Mouse (Mus musculus) right cerebral cortex, postnatal 14 days (tissue): ENCODE data around the gene Mfsd8.
A peak's percentile ranks its signal among the peaks of the same experiment; 100 is the strongest.
"Not testable (repeated sequence)": the region's sequence is repeated elsewhere in the genome, so short reads cannot be mapped to it uniquely, and the experiment has no call there.

ENCODE experiments used
- DNase-seq: peaks from one replicate; pipeline ENCODE4 v3.0.0; 2022

Mfsd8 gene

GRCm38 (mm10) chr3:40846473-40846956 lies at the start of gene Mfsd8:
Mfsd8 (minus strand) TSS chr3:40846886.
- DNase-seq: peak; percentile 93

DNA sequence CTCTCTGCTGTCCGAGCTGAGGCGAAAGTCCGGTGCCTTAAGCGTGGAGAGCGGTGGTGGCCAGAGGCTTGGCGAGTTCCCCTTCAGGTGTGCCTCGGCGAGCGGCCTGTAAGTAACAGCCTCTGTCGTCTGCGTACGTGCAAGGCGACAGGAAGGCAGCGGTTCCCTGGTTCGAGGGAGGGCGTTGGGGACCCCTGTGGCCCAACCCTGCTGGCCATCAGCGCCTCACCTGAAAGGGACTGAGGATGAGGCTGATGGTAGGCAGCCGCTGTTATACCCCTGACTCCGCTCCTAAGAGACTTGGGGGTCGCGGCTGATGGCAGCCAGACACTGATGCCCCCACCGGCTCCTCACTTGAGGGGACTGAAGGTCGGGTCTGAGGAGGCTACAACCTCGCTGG lies 47.6 kb upstream of the Mfsd8 start:
- DNase-seq: peak; percentile 21

- peak; percentile 98 for DNase-seq
These were observed 47.2 kb upstream of the Mfsd8 start for GRCm38 (mm10) chr3:40893816-40894258.

GRCm38 (mm10) chr3:40853123-40853738 lies 6.5 kb upstream of the Mfsd8 start:
- not testable (repeated sequence) for DNase-seq

DNA sequence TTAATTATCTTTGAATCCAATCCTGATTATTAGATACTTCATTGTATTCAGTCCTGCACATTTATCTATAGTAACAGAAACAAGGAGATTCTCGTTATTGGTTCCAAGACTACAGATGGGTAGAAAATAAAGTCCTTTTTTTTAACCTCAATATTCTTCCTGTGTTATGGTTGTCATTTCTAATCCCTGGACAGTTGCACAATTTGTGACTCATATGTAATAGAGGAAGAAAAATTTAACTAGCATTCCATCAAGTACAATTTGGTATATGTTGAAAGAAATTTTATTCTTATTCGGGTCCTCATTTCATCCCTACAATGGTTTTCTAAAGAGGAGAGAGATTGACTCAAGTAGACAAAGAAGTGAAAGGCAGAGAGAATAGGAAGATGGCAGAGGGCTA lies 1.2 kb upstream of the Mfsd8 start:
- DNase-seq: not testable (repeated sequence)

DNA sequence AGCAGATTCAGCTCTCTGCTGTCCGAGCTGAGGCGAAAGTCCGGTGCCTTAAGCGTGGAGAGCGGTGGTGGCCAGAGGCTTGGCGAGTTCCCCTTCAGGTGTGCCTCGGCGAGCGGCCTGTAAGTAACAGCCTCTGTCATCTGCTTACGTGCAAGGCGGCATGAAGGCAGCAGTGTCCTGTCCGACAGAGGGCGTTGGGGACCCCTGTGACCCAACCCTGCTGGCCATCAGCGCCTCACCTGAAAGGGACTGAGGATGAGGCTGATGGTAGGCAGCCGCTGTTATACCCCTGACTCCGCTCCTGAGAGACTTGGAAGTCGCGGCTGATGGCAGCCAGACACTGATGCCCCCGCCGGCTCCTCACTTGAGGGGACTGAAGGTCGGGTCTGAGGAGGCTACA lies 332 bp upstream of the Mfsd8 start:
- DNase-seq: peak; percentile 43

DNA sequence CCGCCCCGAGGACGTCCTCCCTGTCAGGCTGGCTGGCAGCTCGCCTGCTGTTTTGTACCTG lies 101 bp upstream of the Mfsd8 start, which contains the start of gene Abhd18:
Gene Abhd18, plus strand, starts transcription at position 14 of the 61 bp plus-strand sequence.
- DNase-seq: not testable (repeated sequence)

GRCm38 (mm10) chr3:40845521-40845920 lies 1.2 kb downstream of the Mfsd8 start:
- DNase-seq: not testable (repeated sequence)

DNA sequence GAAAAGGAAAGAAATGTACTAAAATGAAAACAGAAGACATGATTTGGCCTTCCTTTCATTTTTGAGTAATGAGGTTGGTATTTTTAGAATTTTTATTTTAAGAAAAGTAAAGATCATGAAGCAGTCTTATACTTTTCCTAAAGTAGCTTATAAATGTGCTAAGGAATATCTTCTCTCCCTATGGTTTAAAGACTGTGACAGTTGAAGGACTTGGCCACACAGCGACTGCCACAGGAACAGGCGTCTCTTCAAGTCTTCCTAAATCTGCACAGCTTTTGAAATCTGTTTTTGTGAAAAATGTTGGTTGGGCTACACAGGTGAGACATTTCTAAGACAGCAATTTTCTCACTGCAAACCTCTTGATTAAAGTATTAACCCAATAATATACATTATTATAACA lies 33.4 kb downstream of the Mfsd8 start:
- DNase-seq: no peak

DNA sequence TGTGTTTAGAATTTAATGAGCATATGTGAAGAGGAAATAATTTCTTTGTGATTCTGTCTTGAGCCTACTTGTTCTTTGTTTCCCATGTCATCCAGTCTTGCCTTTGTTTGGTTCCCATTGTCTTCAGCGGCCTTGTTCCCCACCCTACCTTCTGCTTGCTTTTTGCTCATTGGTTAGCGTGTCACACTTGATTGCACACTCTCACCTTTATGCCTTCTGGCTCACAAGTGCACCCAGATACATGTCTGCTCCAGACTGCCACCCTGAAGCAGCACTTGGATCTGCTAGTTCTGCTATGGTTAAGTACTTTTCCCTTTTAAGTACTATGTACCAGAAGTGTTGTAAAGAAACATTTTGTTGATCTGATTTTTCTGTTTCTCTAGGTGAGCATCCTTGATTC lies 36.8 kb downstream of the Mfsd8 start:
- no peak for DNase-seq

GRCm38 (mm10) chr3:40808686-40809085 lies 38.0 kb downstream of the Mfsd8 start:
- no peak for DNase-seq

DNA sequence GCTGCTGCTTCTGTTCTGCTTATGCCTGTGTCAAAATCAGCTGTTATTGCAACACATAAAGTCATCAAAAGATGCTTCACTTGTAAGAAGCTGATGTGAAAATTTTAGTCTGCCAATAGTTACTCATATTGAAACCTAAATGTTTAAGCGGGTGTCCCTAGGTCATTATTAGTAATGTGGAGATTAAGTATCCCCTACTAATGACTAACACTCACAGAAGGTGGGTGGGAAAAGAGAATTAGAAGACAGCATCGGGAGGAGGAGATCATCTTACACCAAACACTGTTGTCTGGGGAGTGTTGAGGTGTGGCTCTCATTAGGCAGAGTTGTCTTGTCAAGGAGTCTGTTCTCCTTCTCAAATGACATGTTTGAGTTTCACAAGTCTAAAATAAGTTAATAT lies 39.8 kb downstream of the Mfsd8 start:
- no peak for DNase-seq

GRCm38 (mm10) chr3:40800373-40800823 lies 46.3 kb downstream of the Mfsd8 start:
- peak; percentile 53 for DNase-seq

GRCm38 (mm10) chr3:40799530-40800372 lies 46.9 kb downstream of the Mfsd8 start, which contains the start of gene Plk4:
Plk4 (plus strand) TSS chr3:40800019.
- DNase-seq: peak; percentile 99

DNA sequence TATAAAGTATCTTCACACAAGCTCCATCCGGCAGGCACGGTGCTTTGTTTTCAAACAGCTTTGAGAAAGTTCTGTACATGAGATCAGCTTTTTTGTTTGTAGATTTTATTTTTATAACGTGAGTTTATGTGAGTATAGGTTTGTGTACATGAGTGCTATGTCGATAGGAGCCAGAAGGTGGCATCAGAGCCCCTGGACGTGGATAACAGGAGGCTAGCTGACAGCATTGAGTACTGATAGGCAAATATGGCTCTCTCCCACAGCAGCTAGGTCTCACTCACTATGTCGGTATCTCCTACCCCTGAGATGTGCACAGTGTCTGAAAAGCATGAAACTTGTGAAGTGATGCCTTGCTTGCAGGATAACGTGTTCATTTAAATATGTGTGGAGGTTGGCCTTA lies 48.2 kb downstream of the Mfsd8 start:
- DNase-seq: peak; percentile 38

- DNase-seq: no peak
These were observed 48.6 kb downstream of the Mfsd8 start for GRCm38 (mm10) chr3:40798054-40798453.

GRCm38 (mm10) chr3:40793783-40794182 lies 52.9 kb downstream of the Mfsd8 start:
- no peak for DNase-seq
